Mouse (Mus musculus): ENCODE measurements around the gene Prpf38a. TPM values are rescaled to one million over a fixed set of nuclear protein-coding genes. Genes with fewer than 3 reads are reported as not detected.
A peak's percentile ranks its signal among the peaks of the same experiment; 100 is the strongest.

Prpf38a gene
- 101 and 117 TPM in 2 replicates for polyA plus RNA-seq (2016; fragmentation: Nextera tagmentation; extraction: Ambion mirVana)

GRCm38 (mm10) chr4:108578840-108579742 is at the start of gene Prpf38a, which contains the start of gene Orc1:
TSS of gene Prpf38a (minus strand) at chr4:108579336.
TSS of gene Orc1 (plus strand) at chr4:108579423.
- Histone ChIP-seq H3K4me1 (replicated peaks) (peaks cover 31% of the 10 kb centered on the region), H3K36me3 (peaks cover 55% of the 10 kb centered on the region), H3K4me3 (peak within 1 kb of the TSS; percentile 84), H3K27ac (peak within 1 kb of the TSS; percentile 89), H3K27me3 (ENCODE audit: insufficient read depth, poor library complexity, severe bottlenecking) (no peaks in the 10 kb centered on the region), H3K9me3 (no peaks in the 10 kb centered on the region)
- peak; percentile 98 for DNase-seq (ENCODE audit: low spot score)
- under 1% methylated on average over 64 of the region's 64 CpGs for WGBS

GRCm38 (mm10) chr4:108627066-108627465 is 47.9 kb upstream of the Prpf38a start:
- Histone ChIP-seq H3K4me3 (no peak overlapping the region), H3K27me3 (ENCODE audit: insufficient read depth, poor library complexity, severe bottlenecking) (no peaks in the 10 kb centered on the region), H3K9me3 (no peaks in the 10 kb centered on the region), H3K36me3 (peaks cover 90% of the 10 kb centered on the region), H3K27ac (no peak overlapping the region), H3K4me1 (replicated peaks) (no peaks in the 10 kb centered on the region)
- no peak for DNase-seq (ENCODE audit: low spot score)
- WGBS, result 90% methylated on average over 5 of the region's 5 CpGs

- no peak for DNase-seq (ENCODE audit: low spot score)
- WGBS, result 93% methylated on average over 6 of the region's 6 CpGs
Observed at GRCm38 (mm10) chr4:108621504-108621903, 42.4 kb upstream of the Prpf38a start.

GRCm38 (mm10) chr4:108620536-108620935 is 41.4 kb upstream of the Prpf38a start:
- H3K27ac ChIP-seq, result peak overlapping the region; percentile 97
- peak overlapping the region; percentile 81 for H3K4me3 ChIP-seq
- no peak for DNase-seq (ENCODE audit: low spot score)
- peaks cover 43% of the 10 kb centered on the region for H3K36me3 ChIP-seq
- peaks cover 25% of the 10 kb centered on the region for H3K4me1 ChIP-seq (replicated peaks)
- WGBS, result 24% methylated on average over 8 of the region's 8 CpGs
- H3K27me3 ChIP-seq (ENCODE audit: insufficient read depth, poor library complexity, severe bottlenecking), result no peaks in the 10 kb centered on the region
- no peaks in the 10 kb centered on the region for H3K9me3 ChIP-seq

More at GRCm38 (mm10) chr4:108621504-108621903, 42.4 kb upstream of the Prpf38a start:
- Histone ChIP-seq H3K36me3 (peaks cover 44% of the 10 kb centered on the region), H3K9me3 (no peaks in the 10 kb centered on the region), H3K4me3 (no peak overlapping the region), H3K4me1 (replicated peaks) (peaks cover 25% of the 10 kb centered on the region), H3K27ac (no peak overlapping the region), H3K27me3 (ENCODE audit: insufficient read depth, poor library complexity, severe bottlenecking) (no peaks in the 10 kb centered on the region)

- Histone ChIP-seq H3K9me3 (no peaks in the 10 kb centered on the region), H3K27me3 (ENCODE audit: insufficient read depth, poor library complexity, severe bottlenecking) (no peaks in the 10 kb centered on the region), H3K36me3 (peaks cover 43% of the 10 kb centered on the region), H3K27ac (peak within 1 kb of the TSS; percentile 97), H3K4me1 (replicated peaks) (peaks cover 25% of the 10 kb centered on the region), H3K4me3 (peak within 1 kb of the TSS; percentile 81)
- DNase-seq (ENCODE audit: low spot score), result peak; percentile 91
- WGBS, result under 1% methylated on average over 86 of the region's 86 CpGs
Observed at GRCm38 (mm10) chr4:108619587-108620341, 40.6 kb upstream of the Prpf38a start, which contains the start of gene Cc2d1b. TSS of gene Cc2d1b (plus strand) at chr4:108619940.

GRCm38 (mm10) chr4:108619165-108619564 is 40.0 kb upstream of the Prpf38a start:
- WGBS, result 3% methylated on average over 10 of the region's 10 CpGs
- Histone ChIP-seq H3K4me3 (peak overlapping the region; percentile 81), H3K27ac (peak overlapping the region; percentile 97), H3K36me3 (peaks cover 41% of the 10 kb centered on the region), H3K27me3 (ENCODE audit: insufficient read depth, poor library complexity, severe bottlenecking) (no peaks in the 10 kb centered on the region), H3K9me3 (no peaks in the 10 kb centered on the region), H3K4me1 (replicated peaks) (peaks cover 25% of the 10 kb centered on the region)
- no peak for DNase-seq (ENCODE audit: low spot score)

- H3K4me3 ChIP-seq, result peak overlapping the region; percentile 81
- no peak for DNase-seq (ENCODE audit: low spot score)
- no peaks in the 10 kb centered on the region for H3K9me3 ChIP-seq
- no peak overlapping the region for H3K27ac ChIP-seq
- 78% methylated on average over 4 of the region's 4 CpGs for WGBS
- no peaks in the 10 kb centered on the region for H3K27me3 ChIP-seq (ENCODE audit: insufficient read depth, poor library complexity, severe bottlenecking)
- H3K4me1 ChIP-seq (replicated peaks), result peaks cover 25% of the 10 kb centered on the region
- H3K36me3 ChIP-seq, result peaks cover 41% of the 10 kb centered on the region
Observed at GRCm38 (mm10) chr4:108618586-108618985, 39.5 kb upstream of the Prpf38a start.

- H3K27me3 ChIP-seq (ENCODE audit: insufficient read depth, poor library complexity, severe bottlenecking), result no peaks in the 10 kb centered on the region
- 91% methylated on average over 5 of the region's 5 CpGs for WGBS
- H3K4me1 ChIP-seq (replicated peaks), result no peaks in the 10 kb centered on the region
- peaks cover 85% of the 10 kb centered on the region for H3K36me3 ChIP-seq
- H3K27ac ChIP-seq, result no peak overlapping the region
- H3K9me3 ChIP-seq, result no peaks in the 10 kb centered on the region
- no peak overlapping the region for H3K4me3 ChIP-seq
- no peak for DNase-seq (ENCODE audit: low spot score)
Observed at GRCm38 (mm10) chr4:108610935-108611334, 31.8 kb upstream of the Prpf38a start.

- H3K36me3 ChIP-seq, result peaks cover 87% of the 10 kb centered on the region
- no peaks in the 10 kb centered on the region for H3K9me3 ChIP-seq
- no peak overlapping the region for H3K4me3 ChIP-seq
- WGBS, result 94% methylated on average over 3 of the region's 3 CpGs
- no peak overlapping the region for H3K27ac ChIP-seq
- H3K4me1 ChIP-seq (replicated peaks), result no peaks in the 10 kb centered on the region
- no peaks in the 10 kb centered on the region for H3K27me3 ChIP-seq (ENCODE audit: insufficient read depth, poor library complexity, severe bottlenecking)
- no peak for DNase-seq (ENCODE audit: low spot score)
Observed at GRCm38 (mm10) chr4:108608651-108609050, 29.5 kb upstream of the Prpf38a start.

GRCm38 (mm10) chr4:108601870-108602269 is 22.7 kb upstream of the Prpf38a start:
- peaks cover 95% of the 10 kb centered on the region for H3K36me3 ChIP-seq
- H3K27me3 ChIP-seq (ENCODE audit: insufficient read depth, poor library complexity, severe bottlenecking), result no peaks in the 10 kb centered on the region
- H3K9me3 ChIP-seq, result 0 out of 2 replicates have a peak, but pooled peaks cover 3% of the 10 kb centered on the region
- DNase-seq (ENCODE audit: low spot score), result no peak
- WGBS, result 95% methylated on average over 7 of the region's 7 CpGs
- no peak overlapping the region for H3K27ac ChIP-seq
- H3K4me3 ChIP-seq, result no peak overlapping the region
- H3K4me1 ChIP-seq (replicated peaks), result no peaks in the 10 kb centered on the region

GRCm38 (mm10) chr4:108598306-108598705 is 19.2 kb upstream of the Prpf38a start:
- WGBS, result 92% methylated on average over 4 of the region's 4 CpGs
- no peak for DNase-seq (ENCODE audit: low spot score)
- peaks cover 94% of the 10 kb centered on the region for H3K36me3 ChIP-seq

GRCm38 (mm10) chr4:108595785-108596184 is 16.6 kb upstream of the Prpf38a start:
- Histone ChIP-seq H3K9me3 (no peaks in the 10 kb centered on the region), H3K27ac (no peak overlapping the region), H3K4me3 (no peak overlapping the region), H3K27me3 (ENCODE audit: insufficient read depth, poor library complexity, severe bottlenecking) (no peaks in the 10 kb centered on the region), H3K36me3 (peaks cover 89% of the 10 kb centered on the region), H3K4me1 (replicated peaks) (no peaks in the 10 kb centered on the region)
- 94% methylated on average over 1 of the region's 1 CpGs for WGBS
- no peak for DNase-seq (ENCODE audit: low spot score)

More at GRCm38 (mm10) chr4:108598306-108598705, 19.2 kb upstream of the Prpf38a start:
- Histone ChIP-seq H3K27ac (no peak overlapping the region), H3K4me1 (replicated peaks) (no peaks in the 10 kb centered on the region), H3K9me3 (0 out of 2 replicates have a peak, but pooled peaks cover 3% of the 10 kb centered on the region), H3K4me3 (no peak overlapping the region), H3K27me3 (ENCODE audit: insufficient read depth, poor library complexity, severe bottlenecking) (no peaks in the 10 kb centered on the region)

All from hindbrain, embryonic 10.5 days (tissue).